Mouse (Mus musculus) embryonic facial prominence, embryonic 14.5 days (tissue): ENCODE measurements around the gene Rfc4. TPM values are rescaled to one million over a fixed set of nuclear protein-coding genes. Genes with fewer than 3 reads are reported as not detected.
"Not testable (repeated sequence)": the region's sequence is repeated elsewhere in the genome, so short reads cannot be mapped to it uniquely, and the experiment has no call there.

Experiments used
- ATAC-seq: fragments of 200-750 bp; cut with Nextera tagmentation; 2 replicates; pipeline ENCODE4 v1.8.0; 2017; ENCODE audit warnings: low read depth, moderate number of reproducible peaks, moderate TSS enrichment
- DNase-seq: peaks from one replicate; pipeline ENCODE4 v3.0.0-alpha.2; 2015; ENCODE audit warnings: low spot score
- H3K27ac ChIP-seq: fragments of 300-500 bp; sonication (generic); replicated peaks from 2 replicates; pipeline ENCODE4 v1.5.1; 2014; ENCODE audit warnings: low read depth, mild to moderate bottlenecking, low read length, moderate library complexity
- H3K27me3 ChIP-seq: fragments of 300-500 bp; sonication (generic); replicated peaks from 2 replicates; pipeline ENCODE4 v1.6.1; 2014; ENCODE audit warnings: low read length; ENCODE audit not compliant: control insufficient read depth, insufficient read depth
- H3K36me3 ChIP-seq: fragments of 300-500 bp; sonication (generic); 2 replicates; pipeline ENCODE4 v1.6.1; 2014; ENCODE audit warnings: low read length, mixed read lengths; ENCODE audit not compliant: control insufficient read depth, insufficient read depth
- H3K4me1 ChIP-seq: fragments of 300-500 bp; sonication (generic); 2 replicates; pipeline ENCODE4 v1.6.1; 2014; ENCODE audit warnings: antibody characterized with exemption, low read length; ENCODE audit not compliant: control insufficient read depth, insufficient read depth
- H3K4me2 ChIP-seq: fragments of 300-500 bp; sonication (generic); 2 replicates; pipeline ENCODE4 v1.6.1; 2014; ENCODE audit warnings: low read depth, mild to moderate bottlenecking, low read length, moderate library complexity, mixed read lengths
- H3K4me3 ChIP-seq: fragments of 300-500 bp; sonication (generic); 2 replicates; pipeline ENCODE4 v1.5.1; 2014; ENCODE audit warnings: low read depth, mild to moderate bottlenecking, low read length
- H3K9ac ChIP-seq: fragments of 300-500 bp; sonication (generic); 2 replicates; pipeline ENCODE4 v1.6.1; 2014; ENCODE audit warnings: low read depth, mild to moderate bottlenecking, low read length, moderate library complexity, mixed read lengths
- H3K9me3 ChIP-seq: fragments of 300-500 bp; sonication (generic); 2 replicates; pipeline ENCODE4 v1.6.1; 2016; ENCODE audit warnings: low read length; ENCODE audit not compliant: control insufficient read depth
- WGBS: fragments of 180-500 bp; shearing (Covaris S2); extraction: QIAGEN DNeasy Blood & Tissue Kit; methylation state at CpG from one replicate; pipeline ENCODE4 v1.1.7; 2014; 5-methylcytosine and 5-hydroxymethylcytosine counted together
- polyA plus RNA-seq: library from polyadenylated mRNA; unstranded; fragments of >200 nt; fragmentation: Nextera tagmentation; extraction: Ambion mirVana; gene quantifications from 2 replicates; pipeline ENCODE4 v1.2.1, GENCODE M21; 2014

Rfc4 gene
- polyA plus RNA-seq, 1 experiment from 2014 or later, result 89.8 TPM

DNA sequence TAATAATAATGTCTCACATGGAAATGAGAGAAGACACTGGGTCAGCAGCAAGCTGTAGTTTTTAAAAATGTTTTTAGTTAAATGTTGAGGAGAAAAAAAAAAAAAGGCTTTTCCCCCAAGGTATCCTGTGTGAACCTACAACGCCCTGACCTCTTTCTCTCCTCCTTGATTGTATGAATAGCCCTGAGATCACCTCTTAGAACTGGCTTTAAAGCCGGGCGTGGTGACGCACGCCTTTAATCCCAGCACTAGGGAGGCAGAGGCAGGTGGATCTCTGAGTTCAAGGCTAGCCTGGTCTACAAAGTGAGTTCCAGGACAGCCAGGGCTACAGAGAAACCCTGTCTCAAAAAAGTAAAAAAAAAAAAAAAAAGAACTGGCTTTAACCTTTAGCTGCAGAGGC is 32.0 kb downstream of the Rfc4 start:
- H3K4me3 ChIP-seq, ATAC-seq, H3K9ac ChIP-seq, H3K36me3 ChIP-seq, H3K27ac ChIP-seq, H3K27me3 ChIP-seq, H3K4me2 ChIP-seq, H3K4me1 ChIP-seq, H3K9me3 ChIP-seq, DNase-seq: not testable (repeated sequence)
- WGBS, result 88% methylated on average over 5 of the region's 5 CpGs

- ATAC-seq (no peak), DNase-seq (no peak)
Observed at GRCm38 (mm10) chr16:23094136-23094535, 33.4 kb downstream of the Rfc4 start.

GRCm38 (mm10) chr16:23093321-23093953 is 34.1 kb downstream of the Rfc4 start:
- ATAC-seq (no peak), DNase-seq (no peak)
- Histone ChIP-seq H3K9me3 (no peaks in the 10 kb centered on the region), H3K4me2 (no peak overlapping the region), H3K4me3 (no peak overlapping the region), H3K27me3 (no peaks in the 10 kb centered on the region), H3K4me1 (no peaks in the 10 kb centered on the region), H3K9ac (no peak overlapping the region), H3K27ac (no peak overlapping the region), H3K36me3 (no peaks in the 10 kb centered on the region)
- WGBS, result 80% methylated on average over 13 of the region's 13 CpGs

More at GRCm38 (mm10) chr16:23094136-23094535, 33.4 kb downstream of the Rfc4 start:
- no peak overlapping the region for H3K4me2 ChIP-seq
- H3K4me1 ChIP-seq, result no peaks in the 10 kb centered on the region
- H3K9ac ChIP-seq, result no peak overlapping the region
- WGBS, result 86% methylated on average over 6 of the region's 6 CpGs
- H3K9me3 ChIP-seq, result no peaks in the 10 kb centered on the region
- no peaks in the 10 kb centered on the region for H3K27me3 ChIP-seq
- no peak overlapping the region for H3K27ac ChIP-seq
- no peaks in the 10 kb centered on the region for H3K36me3 ChIP-seq
- no peak overlapping the region for H3K4me3 ChIP-seq

- not testable (repeated sequence) for H3K4me2 ChIP-seq, H3K9ac ChIP-seq, H3K4me1 ChIP-seq, DNase-seq, ATAC-seq, H3K36me3 ChIP-seq, H3K4me3 ChIP-seq, H3K9me3 ChIP-seq, H3K27me3 ChIP-seq, H3K27ac ChIP-seq
Observed at GRCm38 (mm10) chr16:23091345-23091744, 36.2 kb downstream of the Rfc4 start.

DNA sequence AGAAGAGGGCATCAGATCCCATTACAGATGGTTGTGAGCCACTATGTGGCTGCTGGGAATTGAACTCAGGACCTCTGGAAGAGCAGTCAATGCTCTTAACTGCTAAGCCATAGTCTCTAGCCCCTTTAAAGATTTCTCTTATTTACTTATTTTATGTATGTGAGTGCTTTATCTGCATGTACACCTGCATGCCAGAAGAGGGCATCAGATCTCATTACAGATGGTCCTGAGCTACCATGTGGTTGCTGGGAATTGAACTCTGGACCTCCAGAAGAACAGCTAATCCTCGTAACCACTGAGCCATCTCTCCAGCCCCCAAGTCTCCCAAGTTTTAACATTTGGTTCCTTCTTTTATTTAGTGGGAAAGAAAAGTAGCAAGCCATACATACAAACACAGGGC is 39.0 kb downstream of the Rfc4 start:
- ATAC-seq, H3K9ac ChIP-seq, H3K4me2 ChIP-seq, H3K27ac ChIP-seq, H3K27me3 ChIP-seq, H3K9me3 ChIP-seq, H3K36me3 ChIP-seq, H3K4me1 ChIP-seq, H3K4me3 ChIP-seq, DNase-seq: not testable (repeated sequence)
- 78% methylated on average over 1 of the region's 1 CpGs for WGBS

GRCm38 (mm10) chr16:23087712-23088111 is 39.8 kb downstream of the Rfc4 start:
- 45% methylated on average over 4 of the region's 4 CpGs for WGBS
- H3K4me2 ChIP-seq, H3K9ac ChIP-seq, H3K4me1 ChIP-seq, H3K27me3 ChIP-seq, H3K4me3 ChIP-seq, ATAC-seq, H3K27ac ChIP-seq, H3K9me3 ChIP-seq, H3K36me3 ChIP-seq: not testable (repeated sequence)
- DNase-seq, result peak; percentile 31

DNA sequence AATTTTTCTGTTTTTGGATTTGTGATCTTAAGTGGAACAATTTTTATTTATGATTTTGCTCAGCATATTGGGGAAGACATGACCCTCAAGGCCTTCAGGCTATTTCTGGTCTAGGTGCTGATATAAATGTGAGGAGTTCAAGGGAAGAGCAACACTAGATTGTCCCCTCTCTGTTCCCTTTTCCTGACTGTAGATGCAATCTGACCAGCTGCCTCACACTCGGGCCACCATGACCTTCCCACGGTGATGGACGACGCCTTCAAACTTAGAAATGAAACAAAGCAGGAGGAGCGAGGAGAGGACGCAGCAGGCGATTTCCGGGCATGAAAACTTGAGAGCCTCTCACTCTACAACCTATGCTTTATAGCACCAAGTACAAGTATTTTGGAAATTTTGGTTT is 40.4 kb downstream of the Rfc4 start:
- 78% methylated on average over 8 of the region's 8 CpGs for WGBS
- not testable (repeated sequence) for H3K4me2 ChIP-seq, H3K4me1 ChIP-seq, H3K27ac ChIP-seq, H3K9me3 ChIP-seq, ATAC-seq, H3K27me3 ChIP-seq, H3K36me3 ChIP-seq, DNase-seq, H3K9ac ChIP-seq, H3K4me3 ChIP-seq

DNA sequence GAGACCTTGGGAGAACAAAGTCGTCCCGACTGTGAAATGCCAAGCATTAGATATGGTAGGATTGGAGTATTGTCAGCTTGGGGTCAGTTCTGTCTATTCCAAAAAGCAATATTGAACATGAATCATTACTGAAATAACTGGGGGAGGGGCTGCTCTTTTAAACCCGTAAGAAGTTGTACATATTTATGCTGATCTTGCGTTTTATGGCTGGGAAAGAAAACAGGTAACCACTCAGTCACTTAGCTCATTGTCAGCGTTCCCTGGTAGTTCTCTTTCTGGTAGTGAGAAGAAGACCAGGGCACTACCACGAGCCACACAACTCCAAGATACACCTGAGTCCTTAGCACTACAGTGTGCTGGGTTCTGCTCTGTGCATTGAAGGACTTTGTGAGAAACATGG is 50.0 kb downstream of the Rfc4 start:
- not testable (repeated sequence) for H3K27ac ChIP-seq, H3K4me3 ChIP-seq, H3K4me2 ChIP-seq, H3K27me3 ChIP-seq, ATAC-seq, H3K36me3 ChIP-seq, DNase-seq, H3K9me3 ChIP-seq, H3K4me1 ChIP-seq, H3K9ac ChIP-seq
- WGBS, result 83% methylated on average over 6 of the region's 6 CpGs
